Mouse (Mus musculus): ENCODE results near the gene Itpkb. TPM values are rescaled to one million over a fixed set of nuclear protein-coding genes. Genes with fewer than 3 reads are reported as not detected.
"Not testable (repeated sequence)": the region's sequence is repeated elsewhere in the genome, so short reads cannot be mapped to it uniquely, and the experiment has no call there.

The Itpkb gene
- polyA plus RNA-seq, 1 experiment from 2014 or later: 4.0 TPM

- no peak overlapping the region for H3K9ac ChIP-seq (ENCODE audit: low read depth, low read length)
Observed at GRCm38 (mm10) chr1:180367626-180368025, 37.3 kb downstream of the Itpkb start.

GRCm38 (mm10) chr1:180368112-180368511, 37.8 kb downstream of the Itpkb start:
- Histone ChIP-seq H3K4me1 (ENCODE audit: control insufficient read depth, insufficient read depth, low read depth, low read length) (peaks cover 35% of the 10 kb centered on the region), H3K9ac (ENCODE audit: low read depth, low read length) (no peak overlapping the region), H3K4me2 (ENCODE audit: low read length) (no peak overlapping the region), H3K36me3 (ENCODE audit: control insufficient read depth, insufficient read depth, low read length) (no peaks in the 10 kb centered on the region), H3K4me3 (ENCODE audit: low read length) (no peak overlapping the region), H3K9me3 (ENCODE audit: control insufficient read depth, low read length) (no peaks in the 10 kb centered on the region), H3K27ac (ENCODE audit: low read depth, low read length) (peak overlapping the region; percentile 58; the same call in 1 of the 2 replicates), H3K27me3 (replicated peaks; ENCODE audit: control insufficient read depth, insufficient read depth, low read length) (no peaks in the 10 kb centered on the region)
- ATAC-seq: no peak
- 77% methylated on average over 7 of the region's 7 CpGs for WGBS

More at GRCm38 (mm10) chr1:180367626-180368025, 37.3 kb downstream of the Itpkb start:
- Histone ChIP-seq H3K27me3 (replicated peaks; ENCODE audit: control insufficient read depth, insufficient read depth, low read length) (no peaks in the 10 kb centered on the region), H3K4me1 (ENCODE audit: control insufficient read depth, insufficient read depth, low read depth, low read length) (peaks cover 35% of the 10 kb centered on the region), H3K36me3 (ENCODE audit: control insufficient read depth, insufficient read depth, low read length) (no peaks in the 10 kb centered on the region), H3K9me3 (ENCODE audit: control insufficient read depth, low read length) (no peaks in the 10 kb centered on the region), H3K4me3 (ENCODE audit: low read length) (no peak overlapping the region), H3K4me2 (ENCODE audit: low read length) (no peak overlapping the region), H3K27ac (ENCODE audit: low read depth, low read length) (peak overlapping the region; percentile 58; the same call in 1 of the 2 replicates)
- ATAC-seq: no peak
- 45% methylated on average over 3 of the region's 3 CpGs for WGBS

- no peak for ATAC-seq
- Histone ChIP-seq H3K4me2 (ENCODE audit: low read length) (no peak overlapping the region), H3K4me3 (ENCODE audit: low read length) (no peak overlapping the region), H3K9me3 (ENCODE audit: control insufficient read depth, low read length) (no peaks in the 10 kb centered on the region), H3K36me3 (ENCODE audit: control insufficient read depth, insufficient read depth, low read length) (no peaks in the 10 kb centered on the region), H3K27ac (ENCODE audit: low read depth, low read length) (no peak overlapping the region), H3K4me1 (ENCODE audit: control insufficient read depth, insufficient read depth, low read depth, low read length) (peaks cover 35% of the 10 kb centered on the region), H3K9ac (ENCODE audit: low read depth, low read length) (no peak overlapping the region), H3K27me3 (replicated peaks; ENCODE audit: control insufficient read depth, insufficient read depth, low read length) (no peaks in the 10 kb centered on the region)
- 69% methylated on average over 9 of the region's 9 CpGs for WGBS
Observed at GRCm38 (mm10) chr1:180368646-180369045, 38.4 kb downstream of the Itpkb start.

GRCm38 (mm10) chr1:180370858-180371652, 40.8 kb downstream of the Itpkb start:
- no peak for ATAC-seq
- 69% methylated on average over 10 of the region's 10 CpGs for WGBS
- H3K36me3 ChIP-seq (ENCODE audit: control insufficient read depth, insufficient read depth, low read length): no peaks in the 10 kb centered on the region

GRCm38 (mm10) chr1:180372258-180372657, 42.0 kb downstream of the Itpkb start:
- H3K36me3 ChIP-seq (ENCODE audit: control insufficient read depth, insufficient read depth, low read length): not testable (repeated sequence)

More at GRCm38 (mm10) chr1:180370858-180371652, 40.8 kb downstream of the Itpkb start:
- H3K27ac ChIP-seq (ENCODE audit: low read depth, low read length): no peak overlapping the region
- H3K4me3 ChIP-seq (ENCODE audit: low read length): no peak overlapping the region
- H3K4me2 ChIP-seq (ENCODE audit: low read length): no peak overlapping the region
- no peaks in the 10 kb centered on the region for H3K9me3 ChIP-seq (ENCODE audit: control insufficient read depth, low read length)
- no peak overlapping the region for H3K9ac ChIP-seq (ENCODE audit: low read depth, low read length)
- H3K4me1 ChIP-seq (ENCODE audit: control insufficient read depth, insufficient read depth, low read depth, low read length): peaks cover 19% of the 10 kb centered on the region
- H3K27me3 ChIP-seq (replicated peaks; ENCODE audit: control insufficient read depth, insufficient read depth, low read length): no peaks in the 10 kb centered on the region

GRCm38 (mm10) chr1:180376598-180376997, 46.3 kb downstream of the Itpkb start:
- no peaks in the 10 kb centered on the region for H3K27me3 ChIP-seq (replicated peaks; ENCODE audit: control insufficient read depth, insufficient read depth, low read length)
- H3K27ac ChIP-seq (ENCODE audit: low read depth, low read length): no peak overlapping the region
- ATAC-seq: no peak
- no peaks in the 10 kb centered on the region for H3K9me3 ChIP-seq (ENCODE audit: control insufficient read depth, low read length)
- H3K4me1 ChIP-seq (ENCODE audit: control insufficient read depth, insufficient read depth, low read depth, low read length): no peaks in the 10 kb centered on the region
- no peaks in the 10 kb centered on the region for H3K36me3 ChIP-seq (ENCODE audit: control insufficient read depth, insufficient read depth, low read length)
- WGBS: 81% methylated on average over 7 of the region's 7 CpGs
- H3K9ac ChIP-seq (ENCODE audit: low read depth, low read length): no peak overlapping the region
- no peak overlapping the region for H3K4me2 ChIP-seq (ENCODE audit: low read length)
- H3K4me3 ChIP-seq (ENCODE audit: low read length): no peak overlapping the region

More at GRCm38 (mm10) chr1:180372258-180372657, 42.0 kb downstream of the Itpkb start:
- not testable (repeated sequence) for H3K9me3 ChIP-seq (ENCODE audit: control insufficient read depth, low read length); H3K27me3 ChIP-seq (replicated peaks; ENCODE audit: control insufficient read depth, insufficient read depth, low read length); H3K27ac ChIP-seq (ENCODE audit: low read depth, low read length); H3K9ac ChIP-seq (ENCODE audit: low read depth, low read length); ATAC-seq; H3K4me2 ChIP-seq (ENCODE audit: low read length); H3K4me3 ChIP-seq (ENCODE audit: low read length); H3K4me1 ChIP-seq (ENCODE audit: control insufficient read depth, insufficient read depth, low read depth, low read length)
- WGBS: 93% methylated on average over 5 of the region's 5 CpGs

GRCm38 (mm10) chr1:180379559-180379958, 49.3 kb downstream of the Itpkb start:
- ATAC-seq: no peak
- H3K27me3 ChIP-seq (replicated peaks; ENCODE audit: control insufficient read depth, insufficient read depth, low read length): no peaks in the 10 kb centered on the region
- no peak overlapping the region for H3K27ac ChIP-seq (ENCODE audit: low read depth, low read length)
- H3K4me3 ChIP-seq (ENCODE audit: low read length): no peak overlapping the region
- no peaks in the 10 kb centered on the region for H3K9me3 ChIP-seq (ENCODE audit: control insufficient read depth, low read length)
- H3K9ac ChIP-seq (ENCODE audit: low read depth, low read length): no peak overlapping the region
- WGBS: 74% methylated on average over 3 of the region's 3 CpGs
- no peak overlapping the region for H3K4me2 ChIP-seq (ENCODE audit: low read length)
- no peaks in the 10 kb centered on the region for H3K36me3 ChIP-seq (ENCODE audit: control insufficient read depth, insufficient read depth, low read length)
- H3K4me1 ChIP-seq (ENCODE audit: control insufficient read depth, insufficient read depth, low read depth, low read length): peaks cover 4% of the 10 kb centered on the region; the same call in 1 of the 2 replicates

- H3K4me2 ChIP-seq (ENCODE audit: low read length): no peak overlapping the region
- WGBS: 38% methylated on average over 8 of the region's 8 CpGs
- H3K9ac ChIP-seq (ENCODE audit: low read depth, low read length): no peak overlapping the region
- H3K4me1 ChIP-seq (ENCODE audit: control insufficient read depth, insufficient read depth, low read depth, low read length): peaks cover 12% of the 10 kb centered on the region
- no peak overlapping the region for H3K4me3 ChIP-seq (ENCODE audit: low read length)
- H3K27me3 ChIP-seq (replicated peaks; ENCODE audit: control insufficient read depth, insufficient read depth, low read length): no peaks in the 10 kb centered on the region
- ATAC-seq: no peak
- no peaks in the 10 kb centered on the region for H3K36me3 ChIP-seq (ENCODE audit: control insufficient read depth, insufficient read depth, low read length)
- no peak overlapping the region for H3K27ac ChIP-seq (ENCODE audit: low read depth, low read length)
- no peaks in the 10 kb centered on the region for H3K9me3 ChIP-seq (ENCODE audit: control insufficient read depth, low read length)
Observed at GRCm38 (mm10) chr1:180382358-180382757, 52.1 kb downstream of the Itpkb start.

- Histone ChIP-seq H3K4me3 (ENCODE audit: low read length) (no peak overlapping the region), H3K4me1 (ENCODE audit: control insufficient read depth, insufficient read depth, low read depth, low read length) (peaks cover 18% of the 10 kb centered on the region), H3K4me2 (ENCODE audit: low read length) (no peak overlapping the region), H3K27ac (ENCODE audit: low read depth, low read length) (no peak overlapping the region), H3K9me3 (ENCODE audit: control insufficient read depth, low read length) (no peaks in the 10 kb centered on the region), H3K36me3 (ENCODE audit: control insufficient read depth, insufficient read depth, low read length) (no peaks in the 10 kb centered on the region), H3K27me3 (replicated peaks; ENCODE audit: control insufficient read depth, insufficient read depth, low read length) (no peaks in the 10 kb centered on the region), H3K9ac (ENCODE audit: low read depth, low read length) (no peak overlapping the region)
- no peak for ATAC-seq
- WGBS: 93% methylated on average over 8 of the region's 8 CpGs
Observed at GRCm38 (mm10) chr1:180383884-180384283, 53.6 kb downstream of the Itpkb start.
